Comparison of ENCODE assay signal across 8 mouse cellular contexts in genomic region chr4:128654505-128655381, GRCm38 (mm10). TPM values are rescaled to one million over a fixed set of nuclear protein-coding genes. Genes with fewer than 3 reads are reported as not detected.
DNase-seq lines count a peak whose midpoint lies in the region; ATAC-seq and TF ChIP-seq lines count a peak whose summit lies in the region.

Phc2 (plus strand) TSS chr4:128654702.

- H3K27ac ChIP-seq in MEL (ENCODE audit: control insufficient read depth, low read depth, low read length) = no peak within 1 kb of the TSS
- H3K27ac ChIP-seq in layer of hippocampus, adult 2 months = peak within 1 kb of the TSS; percentile 97
- H3K27ac ChIP-seq in neural tube, embryonic 15.5 days (replicated peaks) = peak within 1 kb of the TSS; percentile 92

- H3K9me3 ChIP-seq in MEL (replicated peaks; ENCODE audit: insufficient read depth, low read length) = no peaks in the 10 kb centered on the region
- H3K9me3 ChIP-seq in neural tube, embryonic 15.5 days (replicated peaks) = no peaks in the 10 kb centered on the region

- no peak within 1 kb of the TSS for H3K9ac ChIP-seq in MEL (ENCODE audit: control insufficient read depth, low read depth, low read length, poor library complexity, severe bottlenecking)
- H3K9ac ChIP-seq in neural tube, embryonic 15.5 days (replicated peaks) = peak within 1 kb of the TSS; percentile 83

- no peaks in the 10 kb centered on the region for H3K4me1 ChIP-seq in MEL (ENCODE audit: control insufficient read depth in 1 of 2, insufficient read depth in 2 of 2, low read length in 2 of 2)
- H3K4me1 ChIP-seq in lung, adult 2 months (ENCODE audit: control insufficient read depth, insufficient read depth, low read length) = peaks cover 7% of the 10 kb centered on the region; the same call in 1 of the 2 replicates
- H3K4me1 ChIP-seq in neural tube, embryonic 15.5 days = peaks cover 55% of the 10 kb centered on the region

- H3K36me3 ChIP-seq in MEL (ENCODE audit: control insufficient read depth in 1 of 2, insufficient read depth in 2 of 2, low read length in 2 of 2) = no peaks in the 10 kb centered on the region
- H3K36me3 ChIP-seq in neural tube, embryonic 15.5 days = no peaks in the 10 kb centered on the region

- TF ChIP-seq RAD21 in MEL (IDR thresholded peaks at IDR 0.05; ENCODE audit: low read depth, low read length) = no peak

- no peak for TF ChIP-seq POLR2A in MEL (IDR thresholded peaks at IDR 0.05; ENCODE audit: control insufficient read depth in 1 of 2, insufficient read depth in 1 of 2, low read depth in 1 of 2, low read length in 2 of 2, poor library complexity in 1 of 2)
- no peak for TF ChIP-seq POLR2A in lung, adult 2 months (IDR thresholded peaks at IDR 0.05; ENCODE audit: borderline replicate concordance, extremely low read depth, low read depth, low read length)

- 1% methylated on average over 77 of the region's 85 CpGs for WGBS in lung, adult 2 months
- WGBS in neural tube, embryonic 15.5 days = under 1% methylated on average over 72 of the region's 85 CpGs

- no peaks in the 10 kb centered on the region for H3K79me2 ChIP-seq in MEL (ENCODE audit: control insufficient read depth, insufficient read depth, low read length, poor library complexity)

- H3K4me2 ChIP-seq in neural tube, embryonic 15.5 days = peak within 1 kb of the TSS; percentile 84

- no peak within 1 kb of the TSS for H3K4me3 ChIP-seq in MEL (ENCODE audit: control insufficient read depth in 1 of 2, insufficient read depth in 1 of 2, low read depth in 2 of 2, low read length in 2 of 2)
- H3K4me3 ChIP-seq in layer of hippocampus, adult 2 months = peak within 1 kb of the TSS; percentile 70
- peak within 1 kb of the TSS; percentile 74 for H3K4me3 ChIP-seq in lung, adult 2 months (replicated peaks; ENCODE audit: extremely low read depth, low read depth, low read length)
- H3K4me3 ChIP-seq in neural tube, embryonic 15.5 days (replicated peaks) = peak within 1 kb of the TSS; percentile 79

- DNase-seq in MEL (ENCODE audit: low read depth, low spot score) = no peak
- DNase-seq in cerebellum, adult 9-10 months = peak; percentile 98
- DNase-seq in forelimb bud, embryonic 11.5 days (ENCODE audit: low read depth, low spot score) = peak; percentile 95
- DNase-seq in heart, postnatal 4 days = peak; percentile 92
- DNase-seq in layer of hippocampus, adult 2 months (ENCODE audit: low spot score in 2 of 2) = peak; percentile 92 to 97
- peak; percentile 91 for DNase-seq in lung, adult 2 months
- peak; percentile 94 for DNase-seq in testis, postnatal 10 days (ENCODE audit: low spot score)

- ATAC-seq in neural tube, embryonic 15.5 days (ENCODE audit: low FRiP score) = peak; percentile 96

- H3K27me3 ChIP-seq in MEL (ENCODE audit: control insufficient read depth in 1 of 2, insufficient read depth in 2 of 2, low read length in 2 of 2) = no peaks in the 10 kb centered on the region; a peak in 1 of 4 replicates
- H3K27me3 ChIP-seq in neural tube, embryonic 15.5 days (replicated peaks) = no peaks in the 10 kb centered on the region

- TF ChIP-seq CTCF in MEL (IDR thresholded peaks at IDR 0.05 in 2 of 3, conservative IDR thresholded peaks at IDR 0.05 in 1 of 3; ENCODE audit: control insufficient read depth in 1 of 3, insufficient read depth in 1 of 3, low read depth in 2 of 3, low read length in 3 of 3, poor library complexity in 1 of 3, severe bottlenecking in 1 of 3) = no peak
- TF ChIP-seq CTCF in layer of hippocampus, adult 2 months (conservative IDR thresholded peaks at IDR 0.05) = peak; percentile 56
- TF ChIP-seq CTCF in lung, adult 2 months (IDR thresholded peaks at IDR 0.05; ENCODE audit: insufficient read depth, low read length) = no peak

- no peak for TF ChIP-seq EP300 in MEL (IDR thresholded peaks at IDR 0.05; ENCODE audit: low read depth in 1 of 2, low read length in 2 of 2)

TF ChIP-seq in MEL, 35 proteins besides CTCF, POLR2A, EP300 and RAD21:
- TF ChIP-seq ZC3H11A (IDR thresholded peaks at IDR 0.05; ENCODE audit: low read depth, low read length) = no peak
- TF ChIP-seq ZNF384 (IDR thresholded peaks at IDR 0.05; ENCODE audit: low read depth, low read length) = no peak
- TF ChIP-seq POLR2AphosphoS2 (IDR thresholded peaks at IDR 0.05; ENCODE audit: low read length) = no peak
- TF ChIP-seq CHD2 (IDR thresholded peaks at IDR 0.05; ENCODE audit: low read length) = no peak
- no peak for TF ChIP-seq MAFK (IDR thresholded peaks at IDR 0.05; ENCODE audit: borderline replicate concordance, low read depth, low read length)
- TF ChIP-seq NELFE (IDR thresholded peaks at IDR 0.05; ENCODE audit: low read depth, low read length) = no peak
- TF ChIP-seq E2F4 (IDR thresholded peaks at IDR 0.05; ENCODE audit: borderline replicate concordance, low read depth, low read length) = no peak
TF ChIP-seq in MEL: peak in this region for 0.

RNA-seq across cellular contexts. Expression of gene Phc2, which starts in this region (rescaled TPM):
- 20.4 and 23.7 TPM in 2 replicates for total RNA-seq in MEL (2012; rRNA removed)
- 10 to 100 TPM in 1 of 2 experiments, not detected in 1; 65.5 TPM for polyA plus RNA-seq in MEL (2012; ENCODE audit: insufficient read depth in 1 of 2, insufficient read length in 2 of 2, low read depth in 1 of 2, low replicate concordance in 2 of 2, missing spikeins in 1 of 2)
- 10 to 100 TPM; 69.1 to 72.5 TPM for total RNA-seq in heart, postnatal 4 days (2021)
- 10 to 100 TPM; 85.4 to 91.3 TPM for total RNA-seq in layer of hippocampus, adult 2 months (2021)
- 125 and 126 TPM in 2 replicates for polyA plus RNA-seq in lung, adult 2 months (2012; rRNA removed)
- 47.6 and 54.5 TPM in 2 replicates for polyA plus RNA-seq in neural tube, embryonic 15.5 days (2015; fragmentation: Nextera tagmentation; extraction: Ambion mirVana)

Comparison
In these comparisons a context has a peak if more than half of its experiments do, and no peak if none do; other contexts are left out.
1. H3K4me3 ChIP-seq: peak in layer of hippocampus, adult 2 months (single experiment), lung, adult 2 months (single experiment) and neural tube, embryonic 15.5 days (single experiment); none in MEL (0 of 2).